Mouse (Mus musculus): Measurements from ENCODE around the gene Mrps14. TPM values are rescaled to one million over a fixed set of nuclear protein-coding genes. Genes with fewer than 3 reads are reported as not detected.

Mrps14 gene
- polyA plus RNA-seq, 1 experiment from 2014 or later = 168 TPM

GRCm38 (mm10) chr1:160232113-160232512 is 37.1 kb downstream of the Mrps14 start:
- H3K36me3 ChIP-seq = no peaks in the 10 kb centered on the region; the same call in 1 of the 2 replicates
- no peak overlapping the region for H3K9ac ChIP-seq
- H3K9me3 ChIP-seq = no peaks in the 10 kb centered on the region
- H3K4me1 ChIP-seq (replicated peaks) = no peaks in the 10 kb centered on the region
- no peak overlapping the region for H3K27ac ChIP-seq
- 73% methylated on average over 3 of the region's 3 CpGs for WGBS
- no peak overlapping the region for H3K4me2 ChIP-seq
- no peak for ATAC-seq (ENCODE audit: low FRiP score)
- H3K4me3 ChIP-seq = no peak overlapping the region
- H3K27me3 ChIP-seq = no peaks in the 10 kb centered on the region

DNA sequence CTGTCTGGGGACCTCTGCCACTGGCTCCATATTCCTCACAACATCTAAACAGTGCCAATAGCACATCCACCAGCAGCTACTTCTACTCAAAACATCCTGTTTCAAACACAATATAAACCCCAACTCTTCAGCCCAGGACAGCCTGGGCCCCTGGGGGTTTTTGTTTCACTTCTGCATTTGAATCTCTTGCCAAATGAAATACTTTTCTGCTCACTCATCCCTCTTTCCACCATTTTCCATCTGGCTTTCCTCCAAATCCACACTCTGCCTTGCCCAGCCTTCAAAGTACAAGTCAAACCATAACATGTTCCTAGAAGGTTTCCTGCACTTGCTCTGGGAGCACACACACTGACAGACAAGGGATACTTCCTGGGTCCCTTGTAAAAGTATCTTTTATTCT is 38.9 kb downstream of the Mrps14 start:
- no peaks in the 10 kb centered on the region for H3K27me3 ChIP-seq

GRCm38 (mm10) chr1:160237981-160238380 is 43.0 kb downstream of the Mrps14 start:
- 97% methylated on average over 2 of the region's 2 CpGs for WGBS
- no peak for ATAC-seq (ENCODE audit: low FRiP score)
- no peak overlapping the region for H3K9ac ChIP-seq
- no peaks in the 10 kb centered on the region for H3K9me3 ChIP-seq
- peaks cover 10% of the 10 kb centered on the region for H3K36me3 ChIP-seq
- H3K4me3 ChIP-seq = no peak overlapping the region
- H3K27me3 ChIP-seq = no peaks in the 10 kb centered on the region
- no peak overlapping the region for H3K27ac ChIP-seq
- H3K4me2 ChIP-seq = no peak overlapping the region
- H3K4me1 ChIP-seq (replicated peaks) = no peaks in the 10 kb centered on the region

More for the DNA sequence above, 38.9 kb downstream of the Mrps14 start:
- no peak for ATAC-seq (ENCODE audit: low FRiP score)
- no peaks in the 10 kb centered on the region for H3K9me3 ChIP-seq
- H3K4me1 ChIP-seq (replicated peaks) = no peaks in the 10 kb centered on the region
- H3K27ac ChIP-seq = no peak overlapping the region
- H3K9ac ChIP-seq = no peak overlapping the region
- no peak overlapping the region for H3K4me3 ChIP-seq
- H3K4me2 ChIP-seq = no peak overlapping the region
- peaks cover 3% of the 10 kb centered on the region for H3K36me3 ChIP-seq

DNA sequence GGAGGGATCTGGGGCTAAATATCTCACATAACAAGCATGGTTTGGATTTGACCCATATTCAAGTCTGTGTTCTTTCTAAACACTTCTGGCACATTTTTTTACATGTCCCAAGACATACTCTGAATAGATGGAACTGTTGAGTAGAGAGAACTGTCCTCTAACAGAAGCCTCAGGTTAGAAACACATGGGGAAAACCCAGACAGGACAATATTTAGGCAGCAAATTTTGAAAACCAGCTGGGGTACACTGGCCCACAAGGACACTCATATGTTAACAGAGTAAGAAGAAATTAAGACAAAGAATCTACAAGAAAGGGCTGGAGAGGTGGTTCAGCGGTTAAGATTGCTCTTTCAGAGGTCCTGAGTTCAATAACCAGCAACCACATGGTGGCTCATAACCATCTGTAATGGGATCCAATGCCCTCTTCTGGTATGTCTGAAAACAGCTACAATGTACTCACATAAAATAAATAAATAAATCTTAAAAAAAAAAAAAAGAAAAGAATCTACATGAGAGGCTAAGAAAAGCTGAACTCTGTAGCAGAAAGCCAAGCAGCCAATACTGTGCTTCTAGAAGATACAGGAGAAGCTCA is 43.9 kb downstream of the Mrps14 start:
- 93% methylated on average over 1 of the region's 1 CpGs for WGBS
- H3K9ac ChIP-seq = no peak overlapping the region

DNA sequence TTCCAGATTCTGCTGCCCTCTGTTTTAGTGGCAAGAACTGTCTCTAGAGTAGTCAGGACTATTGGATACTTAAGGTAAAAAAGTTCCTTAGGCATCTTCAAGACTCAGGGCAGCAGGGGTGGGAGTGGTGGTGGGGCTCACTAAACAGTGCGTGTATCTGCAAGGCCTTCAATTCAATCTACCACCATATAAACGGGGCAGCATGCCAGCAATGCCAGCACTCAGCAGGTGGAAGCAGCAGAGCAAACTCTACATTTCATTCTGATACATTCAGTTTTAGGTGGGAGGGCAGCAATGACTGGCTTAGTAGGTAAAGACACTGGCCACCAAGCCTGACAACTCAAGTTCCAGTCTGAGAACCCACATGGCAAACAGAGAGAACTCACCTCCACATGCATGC is 45.1 kb downstream of the Mrps14 start:
- Histone ChIP-seq H3K36me3 (peaks cover 10% of the 10 kb centered on the region), H3K27me3 (no peaks in the 10 kb centered on the region), H3K4me3 (no peak overlapping the region), H3K4me1 (replicated peaks) (no peaks in the 10 kb centered on the region), H3K4me2 (no peak overlapping the region), H3K27ac (no peak overlapping the region), H3K9me3 (no peaks in the 10 kb centered on the region), H3K9ac (no peak overlapping the region)
- no peak for ATAC-seq (ENCODE audit: low FRiP score)
- WGBS = 96% methylated on average over 2 of the region's 2 CpGs

More for the DNA sequence above, 43.9 kb downstream of the Mrps14 start:
- Histone ChIP-seq H3K27ac (no peak overlapping the region), H3K4me3 (no peak overlapping the region), H3K27me3 (no peaks in the 10 kb centered on the region), H3K9me3 (no peaks in the 10 kb centered on the region), H3K4me1 (replicated peaks) (no peaks in the 10 kb centered on the region), H3K36me3 (peaks cover 10% of the 10 kb centered on the region), H3K4me2 (no peak overlapping the region)
- ATAC-seq (ENCODE audit: low FRiP score) = no peak

DNA sequence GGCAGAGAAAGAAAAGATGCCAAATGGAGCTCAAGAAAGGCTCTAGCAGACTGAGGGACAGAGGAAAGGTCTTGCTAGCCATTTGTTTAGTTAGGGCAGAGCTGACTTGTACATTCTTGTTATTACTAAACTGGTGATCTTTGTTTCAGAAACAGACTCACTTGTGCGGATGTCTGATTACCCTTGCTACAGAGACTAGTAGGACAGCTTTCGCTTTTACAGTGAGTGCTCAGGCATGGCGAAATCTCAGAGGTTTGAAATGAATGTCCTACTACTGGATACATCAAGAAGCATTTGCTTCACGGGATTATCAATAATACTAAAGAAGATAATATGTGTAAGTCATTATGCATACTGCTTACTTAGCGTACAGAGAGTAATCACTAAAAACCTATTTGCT is 49.7 kb downstream of the Mrps14 start:
- Histone ChIP-seq H3K4me3 (no peak overlapping the region), H3K4me2 (no peak overlapping the region), H3K9me3 (no peaks in the 10 kb centered on the region), H3K4me1 (replicated peaks) (no peaks in the 10 kb centered on the region), H3K36me3 (peaks cover 7% of the 10 kb centered on the region), H3K9ac (no peak overlapping the region), H3K27me3 (no peaks in the 10 kb centered on the region), H3K27ac (no peak overlapping the region)
- ATAC-seq (ENCODE audit: low FRiP score) = no peak
- 86% methylated on average over 5 of the region's 5 CpGs for WGBS

- WGBS = 82% methylated on average over 2 of the region's 2 CpGs
These were observed 50.9 kb downstream of the Mrps14 start for GRCm38 (mm10) chr1:160245954-160246353.

GRCm38 (mm10) chr1:160246844-160247243 is 51.8 kb downstream of the Mrps14 start:
- no peak overlapping the region for H3K27ac ChIP-seq
- no peak overlapping the region for H3K4me3 ChIP-seq
- H3K9me3 ChIP-seq = no peaks in the 10 kb centered on the region
- no peaks in the 10 kb centered on the region for H3K4me1 ChIP-seq (replicated peaks)
- H3K9ac ChIP-seq = no peak overlapping the region
- no peak overlapping the region for H3K4me2 ChIP-seq
- 86% methylated on average over 4 of the region's 4 CpGs for WGBS
- ATAC-seq (ENCODE audit: low FRiP score) = no peak
- H3K36me3 ChIP-seq = no peaks in the 10 kb centered on the region
- no peaks in the 10 kb centered on the region for H3K27me3 ChIP-seq

More at GRCm38 (mm10) chr1:160245954-160246353, 50.9 kb downstream of the Mrps14 start:
- Histone ChIP-seq H3K4me3 (no peak overlapping the region), H3K4me1 (replicated peaks) (no peaks in the 10 kb centered on the region), H3K27me3 (no peaks in the 10 kb centered on the region), H3K9me3 (no peaks in the 10 kb centered on the region), H3K4me2 (no peak overlapping the region), H3K36me3 (no peaks in the 10 kb centered on the region), H3K27ac (no peak overlapping the region), H3K9ac (no peak overlapping the region)
- no peak for ATAC-seq (ENCODE audit: low FRiP score)

- Histone ChIP-seq H3K27me3 (no peaks in the 10 kb centered on the region), H3K4me2 (no peak overlapping the region), H3K4me3 (no peak overlapping the region), H3K9me3 (no peaks in the 10 kb centered on the region), H3K4me1 (replicated peaks) (no peaks in the 10 kb centered on the region), H3K36me3 (no peaks in the 10 kb centered on the region), H3K27ac (no peak overlapping the region), H3K9ac (no peak overlapping the region)
- WGBS = 88% methylated on average over 9 of the region's 9 CpGs
- ATAC-seq (ENCODE audit: low FRiP score) = no peak
These were observed 52.5 kb downstream of the Mrps14 start for GRCm38 (mm10) chr1:160247473-160247872.

- Histone ChIP-seq H3K4me1 (replicated peaks) (no peaks in the 10 kb centered on the region), H3K27me3 (no peaks in the 10 kb centered on the region), H3K27ac (no peak overlapping the region), H3K9me3 (no peaks in the 10 kb centered on the region), H3K4me2 (no peak overlapping the region), H3K36me3 (peaks cover 4% of the 10 kb centered on the region; the same call in 1 of the 2 replicates), H3K9ac (no peak overlapping the region), H3K4me3 (no peak overlapping the region)
- no peak for ATAC-seq (ENCODE audit: low FRiP score)
- 86% methylated on average over 3 of the region's 3 CpGs for WGBS
These were observed 54.8 kb downstream of the Mrps14 start for GRCm38 (mm10) chr1:160249786-160250185.

DNA sequence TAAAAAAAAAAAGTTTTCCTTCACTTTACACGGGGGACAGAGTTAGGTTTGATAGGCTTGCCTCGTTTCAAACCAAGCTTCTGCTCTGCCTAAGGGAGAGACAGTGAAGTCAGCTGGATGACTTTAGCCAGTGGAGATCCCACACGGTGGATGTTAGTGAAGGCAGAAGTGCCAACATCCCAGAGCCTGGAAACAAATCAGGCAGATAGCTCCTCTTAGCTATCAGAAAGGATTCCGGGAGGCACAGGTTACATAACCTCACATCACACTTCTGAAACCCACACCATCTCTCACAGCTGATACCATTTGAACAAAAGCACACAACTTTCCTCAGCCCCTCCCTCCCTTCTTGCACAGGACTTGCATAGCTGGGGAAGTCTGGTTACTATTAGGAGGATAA is 55.8 kb downstream of the Mrps14 start:
- Histone ChIP-seq H3K9me3 (no peaks in the 10 kb centered on the region), H3K4me3 (no peak overlapping the region), H3K9ac (no peak overlapping the region), H3K27me3 (no peaks in the 10 kb centered on the region), H3K27ac (no peak overlapping the region), H3K4me2 (no peak overlapping the region), H3K36me3 (peaks cover 10% of the 10 kb centered on the region), H3K4me1 (replicated peaks) (no peaks in the 10 kb centered on the region)
- ATAC-seq (ENCODE audit: low FRiP score) = no peak
- 79% methylated on average over 4 of the region's 4 CpGs for WGBS

- Histone ChIP-seq H3K4me1 (replicated peaks) (no peaks in the 10 kb centered on the region), H3K27ac (no peak overlapping the region), H3K9me3 (no peaks in the 10 kb centered on the region), H3K4me3 (no peak overlapping the region), H3K27me3 (no peaks in the 10 kb centered on the region), H3K4me2 (no peak overlapping the region), H3K36me3 (peaks cover 13% of the 10 kb centered on the region), H3K9ac (no peak overlapping the region)
- ATAC-seq (ENCODE audit: low FRiP score) = no peak
- 83% methylated on average over 5 of the region's 5 CpGs for WGBS
These were observed 56.5 kb downstream of the Mrps14 start for GRCm38 (mm10) chr1:160251388-160252007.
